Mouse (Mus musculus) embryonic facial prominence, embryonic 11.5 days (tissue): ENCODE data around the gene Gm20388. TPM values are rescaled to one million over a fixed set of nuclear protein-coding genes. Genes with fewer than 3 reads are reported as not detected.
"Not testable (repeated sequence)": the region's sequence is repeated elsewhere in the genome, so short reads cannot be mapped to it uniquely, and the experiment has no call there.

Source experiments
- ATAC-seq: fragments of 200-750 bp; cut with Nextera tagmentation; replicated peaks from 2 replicates; pipeline ENCODE4 v1.8.0; 2017; ENCODE audit warnings: low read depth; ENCODE audit not compliant: insufficient number of reproducible peaks, low FRiP score, low TSS enrichment
- DNase-seq: peaks from one replicate; pipeline ENCODE4 v3.0.0-alpha.2; 2015; ENCODE audit warnings: low spot score
- H3K27ac ChIP-seq: fragments of 300-500 bp; sonication (generic); replicated peaks from 2 replicates; pipeline ENCODE4 v1.5.1; 2014; ENCODE audit warnings: mild to moderate bottlenecking, low read depth, low read length, control low read depth
- H3K27me3 ChIP-seq: fragments of 300-500 bp; sonication (generic); 2 replicates; pipeline ENCODE4 v1.6.1; 2014; ENCODE audit warnings: mild to moderate bottlenecking, low read length, moderate library complexity, mixed read lengths; ENCODE audit not compliant: control insufficient read depth, insufficient read depth
- H3K36me3 ChIP-seq: fragments of 300-500 bp; sonication (generic); replicated peaks from 2 replicates; pipeline ENCODE4 v1.6.1; 2014; ENCODE audit warnings: low read depth, mild to moderate bottlenecking, low read length, moderate library complexity, mixed read lengths; ENCODE audit not compliant: control insufficient read depth, insufficient read depth
- H3K4me1 ChIP-seq: fragments of 300-500 bp; sonication (generic); 2 replicates; pipeline ENCODE4 v1.6.1; 2014; ENCODE audit warnings: low read length, mixed read lengths; ENCODE audit not compliant: control insufficient read depth, insufficient read depth
- H3K4me2 ChIP-seq: fragments of 300-500 bp; sonication (generic); 2 replicates; pipeline ENCODE4 v1.6.1; 2014; ENCODE audit warnings: low read depth, mild to moderate bottlenecking, control low read depth, low read length, moderate library complexity
- H3K4me3 ChIP-seq: fragments of 300-500 bp; sonication (generic); 2 replicates; pipeline ENCODE4 v1.5.1; 2014; ENCODE audit warnings: low read depth, low read length, control low read depth
- H3K9ac ChIP-seq: fragments of 300-500 bp; sonication (generic); replicated peaks from 2 replicates; pipeline ENCODE4 v1.6.1; 2014; ENCODE audit warnings: mild to moderate bottlenecking, control low read depth, low read length
- H3K9me3 ChIP-seq: fragments of 300-500 bp; sonication (generic); replicated peaks from 2 replicates; pipeline ENCODE4 v1.6.1; 2016; ENCODE audit warnings: mild to moderate bottlenecking, low read length, inconsistent platforms, mixed read lengths; ENCODE audit not compliant: control insufficient read depth
- WGBS: fragments of 180-500 bp; shearing (Covaris S2); extraction: QIAGEN DNeasy Blood & Tissue Kit; methylation state at CpG from one replicate; pipeline ENCODE4 v1.1.7; 2014; 5-methylcytosine and 5-hydroxymethylcytosine counted together
- polyA plus RNA-seq: library from polyadenylated mRNA; unstranded; fragments of >200 nt; fragmentation: Nextera tagmentation; extraction: Ambion mirVana; gene quantifications from 2 replicates; pipeline ENCODE4 v1.2.1, GENCODE M21; 2014

The Gm20388 gene
- polyA plus RNA-seq, 1 experiment from 2014 or later: 3.1 TPM

DNA sequence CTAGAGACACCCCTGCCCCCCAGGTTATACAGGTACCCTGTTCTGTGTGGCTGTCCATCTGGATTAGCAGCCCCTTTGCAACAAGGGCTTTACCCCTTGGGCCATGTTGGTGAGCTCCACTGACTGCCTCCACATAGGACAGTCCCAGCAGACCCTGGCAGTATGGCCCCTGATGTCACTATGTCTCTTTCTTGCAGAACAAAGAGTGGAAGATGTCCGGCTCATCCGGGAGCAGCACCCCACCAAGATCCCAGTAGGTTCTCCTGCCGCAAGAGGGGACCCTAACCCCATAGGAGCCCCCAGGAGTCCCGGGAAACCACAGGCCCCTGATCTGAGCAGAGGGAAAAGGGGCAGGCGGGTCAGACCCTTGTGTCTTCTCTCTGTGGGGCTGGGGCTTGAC, 1682.7 kb downstream of the Gm20388 start:
- WGBS: 83% methylated on average over 5 of the region's 5 CpGs
- Histone ChIP-seq H3K27me3 (no peaks in the 10 kb centered on the region), H3K4me2 (no peak overlapping the region), H3K4me1 (peaks cover 2% of the 10 kb centered on the region), H3K9ac (no peak overlapping the region), H3K36me3 (peaks cover 3% of the 10 kb centered on the region), H3K9me3 (no peaks in the 10 kb centered on the region), H3K27ac (no peak overlapping the region), H3K4me3 (no peak overlapping the region)
- ATAC-seq: no peak
- no peak for DNase-seq

DNA sequence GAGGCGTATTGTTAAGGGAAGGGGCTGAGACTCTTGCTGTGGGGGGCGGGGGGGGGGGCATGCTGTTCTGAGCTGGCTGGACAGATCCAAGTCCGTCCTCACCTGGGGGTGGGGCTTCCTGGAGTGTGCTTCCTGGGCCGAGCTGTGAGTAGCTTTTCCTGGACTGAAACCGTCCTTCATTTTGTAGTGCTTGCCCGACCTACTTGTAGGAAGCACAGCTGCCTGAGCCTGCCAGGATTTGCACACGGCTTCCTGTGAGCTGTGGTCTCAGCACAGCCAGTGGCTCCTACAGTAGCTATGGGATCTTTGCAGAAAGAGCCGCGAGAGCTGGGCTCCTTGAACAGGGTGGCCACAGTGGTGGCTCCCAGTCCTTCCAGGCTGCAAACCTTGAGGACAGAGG, 1683.3 kb downstream of the Gm20388 start:
- H3K4me3 ChIP-seq: no peak overlapping the region
- H3K9ac ChIP-seq: no peak overlapping the region
- peaks cover 2% of the 10 kb centered on the region for H3K4me1 ChIP-seq
- no peaks in the 10 kb centered on the region for H3K9me3 ChIP-seq
- H3K27ac ChIP-seq: no peak overlapping the region
- DNase-seq: no peak
- peaks cover 3% of the 10 kb centered on the region for H3K36me3 ChIP-seq
- H3K27me3 ChIP-seq: no peaks in the 10 kb centered on the region
- no peak overlapping the region for H3K4me2 ChIP-seq
- no peak for ATAC-seq
- WGBS: 73% methylated on average over 9 of the region's 9 CpGs

DNA sequence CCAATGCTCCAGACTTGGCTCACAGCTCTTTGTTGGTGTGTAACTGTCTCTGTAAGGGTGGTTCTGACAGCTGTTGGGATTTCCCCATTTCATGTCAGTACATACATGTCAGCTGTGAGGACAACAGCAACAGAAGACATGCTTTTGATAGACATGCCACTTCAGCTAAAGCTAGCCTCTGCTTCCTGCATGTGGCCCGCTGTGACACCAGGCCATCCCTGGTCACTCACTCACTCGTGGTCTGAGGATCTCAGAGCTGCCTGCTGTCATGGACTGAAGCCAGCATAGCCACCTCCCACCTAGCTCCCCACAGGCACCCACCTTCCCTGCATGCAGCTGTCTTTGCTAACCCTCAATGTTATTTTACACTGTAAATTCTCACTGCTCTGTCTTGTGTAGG, 1686.9 kb downstream of the Gm20388 start:
- H3K9ac ChIP-seq, H3K36me3 ChIP-seq, H3K9me3 ChIP-seq, H3K27me3 ChIP-seq, H3K27ac ChIP-seq, ATAC-seq, DNase-seq, H3K4me2 ChIP-seq, H3K4me1 ChIP-seq, H3K4me3 ChIP-seq: not testable (repeated sequence)
- 93% methylated on average over 2 of the region's 2 CpGs for WGBS

DNA sequence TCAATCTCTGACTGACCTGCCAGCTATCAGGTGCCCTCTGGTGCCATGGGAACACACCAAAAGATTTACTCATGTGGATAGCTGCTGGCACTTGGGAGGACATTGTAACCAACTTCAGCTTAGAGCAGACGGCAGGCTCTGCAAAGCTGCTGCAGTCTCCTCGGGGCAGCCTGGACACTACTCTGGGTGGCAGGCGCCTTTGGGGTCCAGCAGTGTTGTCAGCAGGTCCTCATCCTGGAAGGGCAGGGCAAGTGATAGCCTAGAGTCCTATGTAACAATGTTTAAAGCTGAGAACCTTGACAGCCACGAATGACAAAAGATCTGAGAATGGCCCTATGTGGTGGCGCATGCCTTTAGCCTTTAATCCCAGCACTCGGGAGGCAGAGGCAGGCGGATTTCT, 1687.5 kb downstream of the Gm20388 start:
- WGBS: 91% methylated on average over 7 of the region's 7 CpGs
- no peak for DNase-seq
- Histone ChIP-seq H3K4me2 (no peak overlapping the region), H3K27me3 (no peaks in the 10 kb centered on the region), H3K4me1 (no peaks in the 10 kb centered on the region), H3K9ac (no peak overlapping the region), H3K27ac (no peak overlapping the region), H3K4me3 (no peak overlapping the region), H3K9me3 (no peaks in the 10 kb centered on the region), H3K36me3 (peaks cover 10% of the 10 kb centered on the region)
- ATAC-seq: no peak

DNA sequence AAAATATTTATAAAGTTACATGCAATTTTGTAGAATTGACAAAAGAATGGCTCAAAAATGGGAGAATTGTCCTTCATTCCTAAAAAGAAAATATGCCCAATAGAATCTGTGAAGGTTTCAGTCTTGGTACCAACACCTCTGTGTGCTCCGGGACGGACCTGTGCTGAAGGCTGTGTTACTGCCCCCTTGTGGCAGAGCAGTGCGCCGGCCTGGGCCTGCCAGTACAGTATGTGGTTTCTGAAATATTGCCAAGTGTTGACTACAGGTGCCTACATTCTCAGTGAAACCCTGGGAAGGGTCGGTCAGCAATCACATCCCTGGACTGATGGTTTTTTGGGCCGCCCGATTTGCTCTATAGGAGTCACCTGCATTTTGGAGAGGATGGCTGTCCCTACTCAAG, 1688.3 kb downstream of the Gm20388 start:
- WGBS: 33% methylated on average over 7 of the region's 7 CpGs
- Histone ChIP-seq H3K4me3 (no peak overlapping the region), H3K27me3 (no peaks in the 10 kb centered on the region), H3K4me2 (no peak overlapping the region), H3K4me1 (no peaks in the 10 kb centered on the region), H3K27ac (no peak overlapping the region), H3K36me3 (peaks cover 13% of the 10 kb centered on the region), H3K9ac (no peak overlapping the region), H3K9me3 (no peaks in the 10 kb centered on the region)
- ATAC-seq: peak; percentile 74; the same call in 1 of the 2 replicates
- peak; percentile 84 for DNase-seq

DNA sequence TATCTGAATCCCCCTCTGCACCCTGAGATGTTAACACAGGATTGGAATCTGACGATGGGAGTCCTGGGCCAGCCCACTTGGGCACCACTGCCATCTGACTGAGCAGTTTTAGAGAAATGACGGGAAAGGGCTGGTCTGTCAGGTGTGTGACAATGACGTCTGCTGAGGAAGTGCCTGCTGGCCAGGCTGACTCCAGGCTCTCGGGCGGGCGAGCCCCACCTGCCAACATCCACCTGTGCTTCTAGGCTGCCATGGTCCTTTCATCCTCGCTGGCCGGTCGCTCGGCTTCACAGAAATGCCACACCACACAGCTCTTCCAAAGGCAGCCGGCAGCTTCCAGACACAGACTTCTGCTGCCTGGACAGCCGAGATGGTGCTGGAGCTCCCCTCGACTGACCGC, 1689.2 kb downstream of the Gm20388 start:
- DNase-seq: no peak
- H3K36me3 ChIP-seq: peaks cover 12% of the 10 kb centered on the region

DNA sequence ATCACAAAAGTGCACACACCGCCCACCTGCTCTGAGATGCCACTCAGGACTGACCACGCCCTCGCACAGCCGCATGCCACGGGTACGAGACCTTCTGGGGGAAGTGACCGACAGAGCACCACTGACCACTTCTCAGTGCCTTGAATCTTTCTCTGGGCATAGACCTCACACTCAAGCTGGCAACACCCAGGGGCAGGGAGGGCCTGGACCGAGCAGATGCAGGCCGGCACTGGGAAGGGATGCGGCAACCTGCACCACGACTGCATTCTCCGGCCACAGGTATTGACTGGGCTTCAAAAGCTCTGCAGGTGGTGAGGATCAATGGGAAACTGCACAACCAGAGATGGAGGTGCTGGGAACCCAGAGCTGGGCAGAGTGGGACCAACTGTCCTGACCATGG, 1691.8 kb downstream of the Gm20388 start:
- no peak overlapping the region for H3K9ac ChIP-seq
- no peak overlapping the region for H3K4me3 ChIP-seq
- no peak overlapping the region for H3K4me2 ChIP-seq
- H3K36me3 ChIP-seq: peaks cover 16% of the 10 kb centered on the region
- no peak overlapping the region for H3K27ac ChIP-seq
- no peaks in the 10 kb centered on the region for H3K4me1 ChIP-seq
- WGBS: 94% methylated on average over 12 of the region's 12 CpGs
- DNase-seq (no peak), ATAC-seq (no peak)
- H3K9me3 ChIP-seq: no peaks in the 10 kb centered on the region
- no peaks in the 10 kb centered on the region for H3K27me3 ChIP-seq

More for the DNA sequence above, 1689.2 kb downstream of the Gm20388 start:
- Histone ChIP-seq H3K4me3 (no peak overlapping the region), H3K4me1 (no peaks in the 10 kb centered on the region), H3K27me3 (no peaks in the 10 kb centered on the region), H3K9ac (no peak overlapping the region), H3K9me3 (no peaks in the 10 kb centered on the region), H3K27ac (no peak overlapping the region), H3K4me2 (no peak overlapping the region)
- 85% methylated on average over 14 of the region's 14 CpGs for WGBS
- no peak for ATAC-seq

DNA sequence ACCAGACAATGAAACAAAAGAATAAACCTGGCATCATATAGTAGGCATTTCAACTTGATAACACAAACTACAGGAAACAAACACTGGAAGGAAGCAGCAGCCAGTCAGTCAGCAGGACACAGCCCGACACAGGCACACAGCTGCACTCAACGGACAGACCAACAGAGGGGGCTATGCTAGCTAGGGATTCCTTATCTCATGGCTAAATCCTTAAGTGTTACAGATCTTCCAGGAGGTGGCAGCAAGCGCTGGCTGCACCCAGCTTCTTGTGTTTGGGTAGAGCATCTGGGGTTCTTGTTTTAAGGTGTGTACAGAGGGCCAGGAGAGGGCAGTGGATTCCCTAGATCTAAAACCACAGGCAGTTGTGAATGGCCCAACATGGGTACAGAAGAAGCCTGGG, 1692.2 kb downstream of the Gm20388 start:
- H3K4me3 ChIP-seq: no peak overlapping the region
- H3K9me3 ChIP-seq: no peaks in the 10 kb centered on the region
- no peaks in the 10 kb centered on the region for H3K4me1 ChIP-seq
- peaks cover 16% of the 10 kb centered on the region for H3K36me3 ChIP-seq
- H3K27me3 ChIP-seq: no peaks in the 10 kb centered on the region
- no peak overlapping the region for H3K27ac ChIP-seq
- peak; percentile 77 for DNase-seq
- no peak overlapping the region for H3K9ac ChIP-seq
- 33% methylated on average over 3 of the region's 3 CpGs for WGBS
- no peak for ATAC-seq
- H3K4me2 ChIP-seq: no peak overlapping the region
